In the genomic region with DNA sequence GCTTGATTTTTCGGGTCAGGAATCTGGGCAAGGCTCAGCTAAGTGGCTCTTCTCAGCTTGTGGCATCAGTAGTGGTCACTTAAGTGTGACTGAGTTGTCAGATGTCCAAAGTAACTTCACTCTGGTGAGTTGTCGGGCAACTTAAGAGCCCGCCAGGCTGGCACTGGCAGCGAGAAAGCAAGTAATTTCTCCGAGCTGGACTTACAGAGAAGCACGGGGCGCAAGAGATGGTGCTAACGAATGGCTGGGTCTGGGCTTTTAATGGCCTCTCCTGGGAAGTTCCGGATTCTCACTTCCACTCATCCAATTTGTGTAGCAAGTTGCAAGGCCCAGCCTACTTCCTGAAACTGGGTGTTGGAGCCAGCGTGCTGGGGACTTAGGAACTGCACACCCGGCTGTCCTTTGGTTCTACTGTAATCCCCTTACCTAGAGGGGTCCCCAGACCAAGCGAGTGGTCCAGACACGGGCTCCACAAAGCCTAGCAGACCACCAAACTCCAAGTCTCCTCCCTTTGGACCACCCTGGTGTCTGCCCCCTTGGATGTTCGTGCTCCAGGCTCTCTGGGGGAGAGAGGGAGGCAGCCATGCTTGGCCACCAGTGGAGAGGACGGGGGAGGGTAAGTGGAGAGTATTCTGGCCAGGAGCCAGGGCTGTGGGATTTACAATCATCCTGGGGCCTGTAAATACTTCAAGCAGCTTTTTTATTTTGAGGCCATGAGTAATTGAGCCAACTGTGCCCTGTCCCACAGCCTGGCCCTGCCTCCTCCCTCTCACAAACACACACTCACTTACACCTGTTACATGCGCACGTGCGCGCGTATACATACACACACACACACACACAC, we compare ENCODE assay signal across 8 mouse cellular contexts. TPM values are rescaled to one million over a fixed set of nuclear protein-coding genes. Genes with fewer than 3 reads are reported as not detected.
DNase-seq lines count a peak whose midpoint lies in the region; ATAC-seq lines count a peak whose summit lies in the region.

No protein-coding gene starts in this region.

- peak; percentile 54 for ATAC-seq in intestine, embryonic 15.5 days
- peak; percentile 72 for ATAC-seq in lung, embryonic 16.5 days (ENCODE audit: low read depth)

- no peaks in the 10 kb centered on the region for H3K27me3 ChIP-seq in embryonic facial prominence, embryonic 10.5 days (replicated peaks; ENCODE audit: low read depth, poor library complexity, severe bottlenecking)
- H3K27me3 ChIP-seq in intestine, embryonic 15.5 days (replicated peaks), result no peaks in the 10 kb centered on the region
- H3K27me3 ChIP-seq in lung, embryonic 16.5 days (ENCODE audit: control insufficient read depth, insufficient read depth, low read depth, low read length), result peaks cover 4% of the 10 kb centered on the region; the same call in 1 of the 2 replicates

- DNase-seq in heart, adult 18-20 months, result peak; percentile 22 to 45
- no peak for DNase-seq in heart, adult 8-10 months (ENCODE audit: low spot score)
- no peak for DNase-seq in embryonic facial prominence, embryonic 10.5 days (ENCODE audit: low spot score)
- DNase-seq in right cerebral cortex, postnatal 10 days (ENCODE audit: low spot score in 2 of 2), result no peak
- no peak for DNase-seq in left cerebral cortex, adult 9 months (ENCODE audit: low spot score in 2 of 2)
- no peak for DNase-seq in cerebellum, postnatal 25 days

- peak overlapping the region; percentile 25; the same call in 1 of the 2 replicates for H3K27ac ChIP-seq in embryonic facial prominence, embryonic 10.5 days (replicated peaks)
- no peak overlapping the region for H3K27ac ChIP-seq in intestine, embryonic 15.5 days
- H3K27ac ChIP-seq in lung, embryonic 16.5 days (ENCODE audit: low read length), result no peak overlapping the region

- H3K4me1 ChIP-seq in embryonic facial prominence, embryonic 10.5 days, result peaks cover 24% of the 10 kb centered on the region
- peaks cover 17% of the 10 kb centered on the region for H3K4me1 ChIP-seq in intestine, embryonic 15.5 days (replicated peaks)
- H3K4me1 ChIP-seq in lung, embryonic 16.5 days (replicated peaks; ENCODE audit: control insufficient read depth, insufficient read depth, low read length), result peaks cover 25% of the 10 kb centered on the region

- H3K9ac ChIP-seq in intestine, embryonic 15.5 days, result no peak overlapping the region
- H3K9ac ChIP-seq in lung, embryonic 16.5 days (ENCODE audit: low read length), result no peak overlapping the region

- 70% methylated on average over 20 of the region's 20 CpGs for WGBS in embryonic facial prominence, embryonic 10.5 days
- 59% methylated on average over 20 of the region's 20 CpGs for WGBS in intestine, embryonic 15.5 days
- 36% methylated on average over 20 of the region's 20 CpGs for WGBS in lung, embryonic 16.5 days

- H3K4me3 ChIP-seq in embryonic facial prominence, embryonic 10.5 days, result no peak overlapping the region
- no peak overlapping the region for H3K4me3 ChIP-seq in intestine, embryonic 15.5 days (replicated peaks)
- no peak overlapping the region for H3K4me3 ChIP-seq in lung, embryonic 16.5 days (ENCODE audit: low read length)

- 0 out of 2 replicates have a peak overlapping the region, but pooled peaks have one; percentile 20 for H3K4me2 ChIP-seq in intestine, embryonic 15.5 days (replicated peaks)
- H3K4me2 ChIP-seq in lung, embryonic 16.5 days (ENCODE audit: low read depth, low read length), result 0 out of 2 replicates have a peak overlapping the region, but pooled peaks have one; percentile 3

- H3K9me3 ChIP-seq in embryonic facial prominence, embryonic 10.5 days, result no peaks in the 10 kb centered on the region
- no peaks in the 10 kb centered on the region for H3K9me3 ChIP-seq in intestine, embryonic 15.5 days
- no peaks in the 10 kb centered on the region for H3K9me3 ChIP-seq in lung, embryonic 16.5 days (ENCODE audit: control insufficient read depth, low read length)

- H3K36me3 ChIP-seq in embryonic facial prominence, embryonic 10.5 days (replicated peaks), result peaks cover 11% of the 10 kb centered on the region
- 0 out of 2 replicates have a peak, but pooled peaks cover 2% of the 10 kb centered on the region for H3K36me3 ChIP-seq in intestine, embryonic 15.5 days
- H3K36me3 ChIP-seq in lung, embryonic 16.5 days (ENCODE audit: control insufficient read depth, insufficient read depth, low read length), result peaks cover 4% of the 10 kb centered on the region; the same call in 1 of the 2 replicates

RNA-seq across cellular contexts. Expression of a gene that starts 23.3 kb away (rescaled TPM):
- 100 to 1,000 TPM; 175 to 184 TPM for total RNA-seq in heart, adult 18-20 months (2021)
- 100 to 1,000 TPM; 232 to 257 (median 245) TPM for total RNA-seq in heart, adult 8-10 months (2022)
- polyA plus RNA-seq in embryonic facial prominence, embryonic 10.5 days (2016; fragmentation: Nextera tagmentation; extraction: Ambion mirVana), result 0.87 and 1.2 TPM in 2 replicates
- 0.77 and 0.80 TPM in 2 replicates for polyA plus RNA-seq in intestine, embryonic 15.5 days (2015; fragmentation: Nextera tagmentation; extraction: Ambion mirVana)
- polyA plus RNA-seq in lung, embryonic 16.5 days (2015; fragmentation: Nextera tagmentation; extraction: Ambion mirVana), result 1.5 and 1.9 TPM in 2 replicates

RNA-seq across cellular contexts. Expression of a gene that starts 53.6 kb away (rescaled TPM):
- total RNA-seq in heart, adult 18-20 months (2021), result 10 to 100 TPM; 20.2 to 22.6 TPM
- 10 to 100 TPM; 16.0 to 23.4 (median 21.1) TPM for total RNA-seq in heart, adult 8-10 months (2022)
- polyA plus RNA-seq in embryonic facial prominence, embryonic 10.5 days (2016; fragmentation: Nextera tagmentation; extraction: Ambion mirVana), result 73.1 and 79.1 TPM in 2 replicates
- 57.0 and 63.2 TPM in 2 replicates for polyA plus RNA-seq in intestine, embryonic 15.5 days (2015; fragmentation: Nextera tagmentation; extraction: Ambion mirVana)
- 64.2 and 69.8 TPM in 2 replicates for polyA plus RNA-seq in lung, embryonic 16.5 days (2015; fragmentation: Nextera tagmentation; extraction: Ambion mirVana)

Comparison
In these comparisons a context has a peak if more than half of its experiments do, and no peak if none do; other contexts are left out.
1. DNase-seq: peak in heart, adult 18-20 months (2 of 2); none in heart, adult 8-10 months (single experiment), embryonic facial prominence, embryonic 10.5 days (single experiment), right cerebral cortex, postnatal 10 days (0 of 2), left cerebral cortex, adult 9 months (0 of 2) and cerebellum, postnatal 25 days (0 of 2).